Mouse (Mus musculus) lung, embryonic 14.5 days (tissue): Measurements from ENCODE around the gene Ubr1. TPM values are rescaled to one million over a fixed set of nuclear protein-coding genes. Genes with fewer than 3 reads are reported as not detected.

Experiments
- ATAC-seq: fragments of 200-750 bp; cut with Nextera tagmentation; 2 replicates; pipeline ENCODE4 v1.8.0; 2017; ENCODE audit warnings: mild to moderate bottlenecking, moderate TSS enrichment, moderate library complexity; ENCODE audit not compliant: insufficient read depth
- DNase-seq: peaks from one replicate; pipeline ENCODE4 v3.0.0-alpha.2; 2015
- H3K27ac ChIP-seq: fragments of 300-500 bp; sonication (generic); 2 replicates; pipeline ENCODE4 v1.5.1; 2014; ENCODE audit warnings: low read depth, mild to moderate bottlenecking, moderate library complexity
- H3K27me3 ChIP-seq: fragments of 300-500 bp; sonication (generic); 2 replicates; pipeline ENCODE4 v1.6.1; 2014; ENCODE audit warnings: low read length, control low read depth; ENCODE audit not compliant: insufficient read depth
- H3K36me3 ChIP-seq: fragments of 300-500 bp; sonication (generic); 2 replicates; pipeline ENCODE4 v1.6.1; 2014; ENCODE audit warnings: control low read depth; ENCODE audit not compliant: insufficient read depth
- H3K4me1 ChIP-seq: fragments of 300-500 bp; sonication (generic); 2 replicates; pipeline ENCODE4 v1.6.1; 2014; ENCODE audit warnings: antibody characterized with exemption, control low read depth; ENCODE audit not compliant: insufficient read depth
- H3K4me2 ChIP-seq: fragments of 300-500 bp; sonication (generic); 2 replicates; pipeline ENCODE4 v1.6.1; 2014; ENCODE audit warnings: mild to moderate bottlenecking
- H3K4me3 ChIP-seq: fragments of 300-500 bp; sonication (generic); 2 replicates; pipeline ENCODE4 v1.5.1; 2014; ENCODE audit warnings: low read depth, low read length
- H3K9ac ChIP-seq: fragments of 300-500 bp; sonication (generic); 2 replicates; pipeline ENCODE4 v1.6.1; 2014
- H3K9me3 ChIP-seq: fragments of 300-500 bp; sonication (generic); 2 replicates; pipeline ENCODE4 v1.6.1; 2016; ENCODE audit warnings: low read depth, low read length, control low read depth
- CTCF ChIP-seq: IDR thresholded peaks from 2 replicates; pipeline ENCODE4 v1.5.1; 2016; ENCODE audit warnings: antibody characterized with exemption, low read depth
- WGBS: fragments of 180-500 bp; shearing (Covaris S2); extraction: QIAGEN DNeasy Blood & Tissue Kit; methylation state at CpG from one replicate; pipeline ENCODE4 v1.1.7; 2014; 5-methylcytosine and 5-hydroxymethylcytosine counted together
- polyA plus RNA-seq: library from polyadenylated mRNA; unstranded; fragments of >200 nt; fragmentation: Nextera tagmentation; extraction: Ambion mirVana; gene quantifications from 2 replicates; pipeline ENCODE4 v1.2.1, GENCODE M21; 2014

Ubr1 gene
- polyA plus RNA-seq, 1 experiment from 2014 or later = 26.5 TPM

- Histone ChIP-seq H3K4me3 (no peak overlapping the region), H3K4me1 (no peaks in the 10 kb centered on the region), H3K9me3 (no peaks in the 10 kb centered on the region), H3K36me3 (peaks cover 55% of the 10 kb centered on the region), H3K27ac (no peak overlapping the region), H3K4me2 (no peak overlapping the region), H3K27me3 (no peaks in the 10 kb centered on the region), H3K9ac (no peak overlapping the region)
- WGBS = 39% methylated on average over 5 of the region's 5 CpGs
- no peak for TF ChIP-seq CTCF
- DNase-seq (peak; percentile 38), ATAC-seq (no peak)
These were observed 82.9 kb downstream of the Ubr1 start for GRCm38 (mm10) chr2:120887601-120888000.

DNA sequence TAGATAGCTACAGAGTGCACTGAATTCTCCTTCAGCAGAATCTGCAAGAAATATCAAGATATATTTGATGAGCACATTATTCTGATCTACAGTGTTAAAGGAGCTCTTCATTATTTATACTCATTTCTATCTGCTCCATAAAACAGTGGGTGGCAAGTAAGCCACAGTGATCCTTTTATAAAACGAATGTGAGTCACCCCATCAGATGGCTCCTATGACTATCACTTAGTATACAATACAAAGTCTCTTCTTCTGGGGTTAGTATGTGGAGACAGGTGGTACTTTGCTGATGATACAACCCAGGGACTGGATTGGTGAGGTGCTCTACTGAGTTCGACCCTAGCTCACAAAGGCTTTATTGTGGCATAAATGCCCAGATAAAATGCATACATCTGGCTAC, 97.3 kb downstream of the Ubr1 start:
- no peak overlapping the region for H3K4me2 ChIP-seq
- no peak overlapping the region for H3K27ac ChIP-seq
- H3K9me3 ChIP-seq = no peaks in the 10 kb centered on the region
- no peak for DNase-seq
- H3K9ac ChIP-seq = no peak overlapping the region
- 81% methylated on average over 2 of the region's 2 CpGs for WGBS
- peaks cover 62% of the 10 kb centered on the region for H3K36me3 ChIP-seq
- H3K27me3 ChIP-seq = no peaks in the 10 kb centered on the region
- TF ChIP-seq CTCF = no peak
- ATAC-seq = no peak
- no peaks in the 10 kb centered on the region for H3K4me1 ChIP-seq
- H3K4me3 ChIP-seq = no peak overlapping the region

DNA sequence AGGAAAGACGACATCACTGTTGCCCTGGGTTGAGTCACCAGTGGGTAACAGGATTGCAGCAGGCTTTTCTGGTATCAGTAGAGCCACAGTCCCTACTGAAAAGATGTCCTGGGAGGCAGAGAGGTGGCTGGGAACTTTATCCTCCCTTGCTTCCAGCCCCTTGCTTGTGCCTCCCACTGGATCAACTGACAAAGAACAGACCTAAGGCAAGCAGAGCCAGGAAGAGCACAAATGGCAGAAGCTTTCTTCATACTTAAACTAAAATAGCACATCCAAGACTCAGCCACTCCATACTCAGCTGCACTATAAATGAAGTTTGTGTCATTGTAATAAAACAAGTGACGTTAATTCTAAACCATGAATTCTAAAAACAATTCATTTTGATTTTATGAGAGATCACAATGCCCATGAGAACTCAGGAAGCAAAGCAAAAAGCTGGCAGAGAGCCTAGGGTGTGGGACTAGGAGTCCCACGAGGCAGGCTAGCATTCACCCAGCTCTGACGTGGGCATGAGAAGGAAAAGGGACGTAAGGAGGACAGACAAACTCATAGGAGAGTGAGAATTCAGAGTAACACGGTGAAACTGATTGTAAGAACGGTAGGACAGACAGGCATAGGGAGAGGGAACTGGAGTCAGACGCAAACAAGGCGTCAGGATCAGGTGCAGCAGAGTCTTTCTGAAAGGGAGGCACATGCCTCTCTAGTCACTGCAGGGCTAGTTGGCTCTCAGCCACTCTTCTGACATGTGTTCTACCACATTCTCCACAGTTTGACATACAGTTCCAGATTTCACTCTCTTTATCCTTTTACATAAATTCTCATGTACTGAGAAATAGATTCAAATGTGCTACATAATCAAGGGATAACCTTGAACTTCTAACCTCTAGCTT, 98.8 kb downstream of the Ubr1 start:
- no peak for DNase-seq
- no peak overlapping the region for H3K9ac ChIP-seq
- no peak overlapping the region for H3K4me2 ChIP-seq

DNA sequence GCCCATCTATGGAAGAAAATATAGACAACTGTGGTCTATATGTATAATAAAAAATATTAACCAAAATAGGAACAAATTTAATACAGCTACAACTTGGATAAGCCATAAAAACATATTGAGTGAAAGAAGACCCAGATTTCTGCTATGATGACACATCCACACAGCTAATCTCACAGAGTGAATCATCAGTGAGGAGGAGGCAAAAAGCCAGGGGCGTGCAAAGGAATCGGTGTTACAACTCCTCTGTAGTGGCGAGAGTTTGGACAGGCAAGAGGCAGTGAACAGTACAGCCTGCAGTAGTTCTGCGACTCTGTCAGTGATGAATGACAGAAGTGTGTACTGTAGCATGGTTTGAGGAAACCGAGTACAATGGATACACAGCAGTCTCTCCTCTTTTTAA, 103.2 kb downstream of the Ubr1 start:
- peaks cover 63% of the 10 kb centered on the region for H3K36me3 ChIP-seq
- no peak overlapping the region for H3K4me2 ChIP-seq
- ATAC-seq (no peak), DNase-seq (no peak)
- no peak for TF ChIP-seq CTCF
- H3K4me1 ChIP-seq = no peaks in the 10 kb centered on the region
- H3K27me3 ChIP-seq = no peaks in the 10 kb centered on the region
- H3K27ac ChIP-seq = no peak overlapping the region
- H3K9me3 ChIP-seq = no peaks in the 10 kb centered on the region
- H3K4me3 ChIP-seq = no peak overlapping the region
- WGBS = 86% methylated on average over 5 of the region's 5 CpGs
- no peak overlapping the region for H3K9ac ChIP-seq

More for the DNA sequence above, 98.8 kb downstream of the Ubr1 start:
- 80% methylated on average over 9 of the region's 9 CpGs for WGBS
- Histone ChIP-seq H3K27me3 (no peaks in the 10 kb centered on the region), H3K27ac (0 out of 2 replicates have a peak overlapping the region, but pooled peaks have one; percentile 1), H3K4me1 (no peaks in the 10 kb centered on the region), H3K9me3 (no peaks in the 10 kb centered on the region), H3K4me3 (no peak overlapping the region), H3K36me3 (peaks cover 55% of the 10 kb centered on the region)
- ATAC-seq = no peak
- TF ChIP-seq CTCF = no peak

DNA sequence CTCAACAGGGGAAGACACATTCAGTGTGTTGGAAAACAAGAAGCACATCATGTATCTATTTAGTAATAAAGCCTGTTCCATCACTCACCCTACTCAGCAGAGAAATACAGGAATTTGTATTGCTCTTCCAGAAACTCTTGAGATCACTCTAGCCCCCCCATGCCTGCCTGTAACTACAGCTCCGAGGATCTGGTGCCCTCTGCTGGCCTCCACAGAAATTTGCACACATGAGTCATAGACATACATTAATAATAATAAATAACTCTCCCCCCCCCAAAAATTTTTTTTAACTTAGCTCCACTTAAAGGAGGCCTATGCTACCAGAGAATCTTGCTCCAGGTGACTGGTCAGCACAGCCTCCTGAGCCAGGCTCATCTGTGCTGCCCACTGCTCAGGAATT, 104.0 kb downstream of the Ubr1 start:
- peak; percentile 66 for TF ChIP-seq CTCF
- ATAC-seq (no peak), DNase-seq (peak; percentile 68)
- no peaks in the 10 kb centered on the region for H3K27me3 ChIP-seq
- 14% methylated on average over 1 of the region's 1 CpGs for WGBS
- H3K27ac ChIP-seq = no peak overlapping the region
- no peak overlapping the region for H3K4me3 ChIP-seq
- H3K9me3 ChIP-seq = no peaks in the 10 kb centered on the region
- H3K36me3 ChIP-seq = peaks cover 63% of the 10 kb centered on the region
- H3K4me2 ChIP-seq = no peak overlapping the region
- H3K9ac ChIP-seq = no peak overlapping the region
- H3K4me1 ChIP-seq = no peaks in the 10 kb centered on the region

GRCm38 (mm10) chr2:120863389-120863788, 107.1 kb downstream of the Ubr1 start:
- 100% methylated on average over 1 of the region's 1 CpGs for WGBS

DNA sequence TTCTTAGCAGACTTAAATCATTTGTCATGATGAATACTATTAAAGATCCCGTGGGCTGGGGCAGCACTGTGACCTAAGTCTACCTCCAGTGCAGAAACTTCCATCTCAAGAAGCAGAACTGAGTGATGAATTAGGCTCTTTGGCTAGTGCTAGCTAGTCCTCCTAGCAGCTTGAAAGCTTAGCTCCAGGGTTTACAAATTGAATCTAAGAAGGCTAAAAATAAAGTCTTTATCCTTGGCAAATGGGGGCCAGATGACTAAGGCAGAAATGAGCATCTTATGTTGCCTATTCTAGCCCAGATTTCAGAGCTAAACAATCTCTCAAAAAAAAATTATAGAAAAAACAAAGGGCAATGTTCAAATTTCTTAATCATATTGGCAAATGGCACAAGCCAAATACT, 109.8 kb downstream of the Ubr1 start:
- peaks cover 42% of the 10 kb centered on the region for H3K36me3 ChIP-seq
- no peak for TF ChIP-seq CTCF
- H3K4me3 ChIP-seq = no peak overlapping the region
- 51% methylated on average over 1 of the region's 1 CpGs for WGBS
- ATAC-seq = no peak
- no peaks in the 10 kb centered on the region for H3K9me3 ChIP-seq
- H3K4me2 ChIP-seq = no peak overlapping the region
- no peak overlapping the region for H3K27ac ChIP-seq
- H3K27me3 ChIP-seq = no peaks in the 10 kb centered on the region
- no peak overlapping the region for H3K9ac ChIP-seq
- no peak for DNase-seq
- no peaks in the 10 kb centered on the region for H3K4me1 ChIP-seq

More at GRCm38 (mm10) chr2:120863389-120863788, 107.1 kb downstream of the Ubr1 start:
- Histone ChIP-seq H3K4me2 (no peak overlapping the region), H3K4me3 (no peak overlapping the region), H3K9ac (no peak overlapping the region), H3K9me3 (no peaks in the 10 kb centered on the region), H3K4me1 (no peaks in the 10 kb centered on the region), H3K27ac (no peak overlapping the region), H3K27me3 (no peaks in the 10 kb centered on the region), H3K36me3 (peaks cover 51% of the 10 kb centered on the region)
- DNase-seq (no peak), ATAC-seq (no peak)
- TF ChIP-seq CTCF = no peak
